ENCODE assay signal across 27 mouse cellular contexts in the genomic region with DNA sequence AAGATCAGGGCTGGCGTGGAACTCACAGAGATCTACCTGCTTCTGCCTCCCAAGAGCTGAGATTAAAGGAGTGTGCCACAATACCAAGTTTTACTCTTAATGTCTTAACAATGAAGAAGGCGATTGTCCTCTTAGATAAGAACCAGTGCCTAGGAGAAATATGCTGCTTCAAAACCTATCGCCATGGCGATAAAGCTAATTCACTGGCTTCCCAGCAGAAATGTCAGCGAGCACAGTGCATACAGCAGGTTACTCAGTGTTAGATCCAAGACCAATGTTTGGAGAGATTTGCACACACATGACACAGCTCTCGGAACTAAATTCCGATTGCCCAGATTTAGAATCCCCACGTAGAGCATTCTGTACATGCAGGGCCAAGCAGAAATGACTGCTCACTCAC.
DNase-seq lines count a peak whose midpoint lies in the region; ATAC-seq and TF ChIP-seq lines count a peak whose summit lies in the region.
"Had no signal": no experiment of that assay in that cellular context is flagged by ENCODE, and none has a peak within 500 bp of the region (broad histone marks: within the 10 kb centered on the region; RNA-seq: fewer than 3 reads in every experiment).

No protein-coding gene starts in this region.

- DNase-seq in forebrain, postnatal 0 days, result no peak
- DNase-seq in hindbrain, embryonic 11.5 days (ENCODE audit: low spot score), result no peak
- peak; percentile 50 for DNase-seq in midbrain, embryonic 14.5 days
- no peak for DNase-seq in midbrain, embryonic 10.5 days (ENCODE audit: low spot score)
- no peak for DNase-seq in urinary bladder, postnatal 36 days (ENCODE audit: low spot score in 2 of 2)
- DNase-seq: adrenal gland, postnatal 10 days; adrenal gland, postnatal 36 days; B cell, adult 2 months; cerebellum, adult 11-12 months; cerebellum, adult 8-10 months; cerebellum, postnatal 10 days; gastrocnemius, adult 2 months; gastrocnemius, postnatal 14 days; heart, adult 18-20 months; kidney, adult 18-20 months had no signal

- no peak overlapping the region for H3K4me2 ChIP-seq in forebrain, postnatal 0 days (ENCODE audit: low read depth)
- no peak overlapping the region for H3K4me2 ChIP-seq in forebrain, embryonic 13.5 days
- H3K4me2 ChIP-seq in hindbrain, embryonic 13.5 days, result no peak overlapping the region
- no peak overlapping the region for H3K4me2 ChIP-seq in hindbrain, embryonic 11.5 days (replicated peaks; ENCODE audit: low read depth, low read length)
- no peak overlapping the region for H3K4me2 ChIP-seq in midbrain, embryonic 14.5 days (ENCODE audit: low read length)
- H3K4me2 ChIP-seq: heart, embryonic 11.5 days; hindbrain, embryonic 12.5 days had no signal

- 60% methylated on average over 8 of the region's 8 CpGs for WGBS in forebrain, postnatal 0 days
- WGBS in forebrain, embryonic 13.5 days, result 76% methylated on average over 8 of the region's 8 CpGs
- 80% methylated on average over 8 of the region's 8 CpGs for WGBS in hindbrain, embryonic 13.5 days
- WGBS in hindbrain, embryonic 11.5 days, result 86% methylated on average over 8 of the region's 8 CpGs
- 63% methylated on average over 8 of the region's 8 CpGs for WGBS in midbrain, embryonic 14.5 days
- 84% methylated on average over 8 of the region's 8 CpGs for WGBS in midbrain, embryonic 10.5 days

- no peaks in the 10 kb centered on the region for H3K9me3 ChIP-seq in forebrain, postnatal 0 days (ENCODE audit: low read length)
- no peaks in the 10 kb centered on the region for H3K9me3 ChIP-seq in forebrain, embryonic 13.5 days (replicated peaks)
- no peaks in the 10 kb centered on the region for H3K9me3 ChIP-seq in hindbrain, embryonic 13.5 days
- H3K9me3 ChIP-seq in hindbrain, embryonic 11.5 days (ENCODE audit: control insufficient read depth, low read length), result no peaks in the 10 kb centered on the region
- H3K9me3 ChIP-seq in midbrain, embryonic 14.5 days (ENCODE audit: control insufficient read depth, low read length), result no peaks in the 10 kb centered on the region
- no peaks in the 10 kb centered on the region for H3K9me3 ChIP-seq in midbrain, embryonic 10.5 days (replicated peaks)
- H3K9me3 ChIP-seq: forebrain, embryonic 10.5 days; G1E; hindbrain, embryonic 12.5 days had no signal

- H3K27ac ChIP-seq in forebrain, postnatal 0 days (ENCODE audit: low read depth, low read length), result no peak overlapping the region
- no peak overlapping the region for H3K27ac ChIP-seq in forebrain, embryonic 13.5 days
- H3K27ac ChIP-seq in hindbrain, embryonic 13.5 days, result no peak overlapping the region
- no peak overlapping the region for H3K27ac ChIP-seq in hindbrain, embryonic 11.5 days (ENCODE audit: low read depth, low read length)
- no peak overlapping the region for H3K27ac ChIP-seq in midbrain, embryonic 14.5 days (replicated peaks; ENCODE audit: low read depth, low read length)
- H3K27ac ChIP-seq in midbrain, embryonic 10.5 days (replicated peaks), result no peak overlapping the region
- H3K27ac ChIP-seq: forebrain, embryonic 10.5 days; gastrocnemius, adult 2 months; hindbrain, embryonic 12.5 days had no signal

- no peak overlapping the region for H3K9ac ChIP-seq in forebrain, postnatal 0 days
- no peak overlapping the region for H3K9ac ChIP-seq in forebrain, embryonic 13.5 days
- 0 out of 2 replicates have a peak overlapping the region, but pooled peaks have one; percentile 6 for H3K9ac ChIP-seq in hindbrain, embryonic 13.5 days
- no peak overlapping the region for H3K9ac ChIP-seq in hindbrain, embryonic 11.5 days (ENCODE audit: low read depth, low read length)
- no peak overlapping the region for H3K9ac ChIP-seq in midbrain, embryonic 14.5 days (replicated peaks; ENCODE audit: low read length)
- H3K9ac ChIP-seq: hindbrain, embryonic 12.5 days had no signal

- ATAC-seq in forebrain, postnatal 0 days, result peak; percentile 34
- no peak for ATAC-seq in forebrain, embryonic 13.5 days
- ATAC-seq in hindbrain, embryonic 13.5 days (ENCODE audit: low FRiP score), result no peak
- no peak for ATAC-seq in hindbrain, embryonic 11.5 days (ENCODE audit: low FRiP score)
- ATAC-seq in midbrain, embryonic 14.5 days (ENCODE audit: low FRiP score, low TSS enrichment), result no peak
- ATAC-seq: forebrain, embryonic 16.5 days; hindbrain, embryonic 16.5 days; inflammation-experienced regulatory T-cells, adult 6 months; intestine, embryonic 16.5 days; Patski had no signal

- H3K4me3 ChIP-seq in forebrain, postnatal 0 days (ENCODE audit: low read depth, low read length), result no peak overlapping the region
- no peak overlapping the region for H3K4me3 ChIP-seq in forebrain, embryonic 13.5 days
- no peak overlapping the region for H3K4me3 ChIP-seq in hindbrain, embryonic 13.5 days
- H3K4me3 ChIP-seq in hindbrain, embryonic 11.5 days (ENCODE audit: low read depth, low read length), result no peak overlapping the region
- H3K4me3 ChIP-seq in midbrain, embryonic 14.5 days (replicated peaks; ENCODE audit: low read depth, low read length), result no peak overlapping the region
- H3K4me3 ChIP-seq in midbrain, embryonic 10.5 days, result no peak overlapping the region
- H3K4me3 ChIP-seq: forebrain, embryonic 10.5 days; gastrocnemius, adult 2 months; hindbrain, embryonic 12.5 days had no signal

- H3K36me3 ChIP-seq in forebrain, postnatal 0 days (ENCODE audit: insufficient read depth), result no peaks in the 10 kb centered on the region
- no peaks in the 10 kb centered on the region for H3K36me3 ChIP-seq in forebrain, embryonic 13.5 days (ENCODE audit: poor library complexity, severe bottlenecking)
- H3K36me3 ChIP-seq in hindbrain, embryonic 13.5 days, result no peaks in the 10 kb centered on the region
- no peaks in the 10 kb centered on the region for H3K36me3 ChIP-seq in hindbrain, embryonic 11.5 days (ENCODE audit: control insufficient read depth, insufficient read depth, low read length)
- no peaks in the 10 kb centered on the region for H3K36me3 ChIP-seq in midbrain, embryonic 14.5 days (ENCODE audit: control insufficient read depth, insufficient read depth, low read length)
- H3K36me3 ChIP-seq in midbrain, embryonic 10.5 days, result no peaks in the 10 kb centered on the region
- H3K36me3 ChIP-seq: forebrain, embryonic 10.5 days; G1E; hindbrain, embryonic 12.5 days had no signal

- peaks cover 6% of the 10 kb centered on the region; the same call in 1 of the 2 replicates for H3K4me1 ChIP-seq in forebrain, postnatal 0 days (ENCODE audit: insufficient read depth)
- H3K4me1 ChIP-seq in forebrain, embryonic 13.5 days, result peaks cover 10% of the 10 kb centered on the region
- peaks cover 28% of the 10 kb centered on the region for H3K4me1 ChIP-seq in hindbrain, embryonic 13.5 days (replicated peaks)
- H3K4me1 ChIP-seq in hindbrain, embryonic 11.5 days (replicated peaks; ENCODE audit: control insufficient read depth, insufficient read depth, low read length), result no peaks in the 10 kb centered on the region
- H3K4me1 ChIP-seq in midbrain, embryonic 14.5 days (ENCODE audit: control insufficient read depth, insufficient read depth, low read length), result peaks cover 6% of the 10 kb centered on the region
- H3K4me1 ChIP-seq in midbrain, embryonic 10.5 days, result peaks cover 28% of the 10 kb centered on the region

- TF ChIP-seq CTCF in forebrain, postnatal 0 days (IDR thresholded peaks at IDR 0.05; ENCODE audit: low read depth), result no peak

- no peaks in the 10 kb centered on the region for H3K27me3 ChIP-seq in forebrain, postnatal 0 days (ENCODE audit: insufficient read depth, low read length)
- no peaks in the 10 kb centered on the region for H3K27me3 ChIP-seq in forebrain, embryonic 13.5 days
- H3K27me3 ChIP-seq in hindbrain, embryonic 13.5 days, result no peaks in the 10 kb centered on the region
- H3K27me3 ChIP-seq in hindbrain, embryonic 11.5 days (ENCODE audit: control insufficient read depth, insufficient read depth, low read length), result no peaks in the 10 kb centered on the region
- H3K27me3 ChIP-seq in midbrain, embryonic 14.5 days (ENCODE audit: control insufficient read depth, insufficient read depth, low read length), result no peaks in the 10 kb centered on the region
- H3K27me3 ChIP-seq in midbrain, embryonic 10.5 days (ENCODE audit: low read depth, poor library complexity, severe bottlenecking), result peaks cover 27% of the 10 kb centered on the region
- H3K27me3 ChIP-seq: CH12.LX; hindbrain, embryonic 12.5 days had no signal
